Mouse (Mus musculus) thymus, adult 2 months (tissue): Measurements from ENCODE around the gene Cacfd1.

ENCODE experiments used
- CTCF ChIP-seq: fragments of 200-500 bp; IDR thresholded peaks from 2 replicates; pipeline ENCODE4 v1.5.1; 2012; ENCODE audit warnings: mild to moderate bottlenecking, control low read depth, low read length, moderate library complexity, borderline replicate concordance; ENCODE audit not compliant: control insufficient read depth, poor library complexity, insufficient read depth; ENCODE audit errors: extremely low read depth
- POLR2A ChIP-seq: fragments of 200-500 bp; IDR thresholded peaks from 2 replicates; pipeline ENCODE4 v1.6.1; 2012; ENCODE audit warnings: mild to moderate bottlenecking, low read length, control low read depth, moderate library complexity; ENCODE audit not compliant: control insufficient read depth, poor library complexity, insufficient read depth; ENCODE audit errors: extremely low read depth

DNA sequence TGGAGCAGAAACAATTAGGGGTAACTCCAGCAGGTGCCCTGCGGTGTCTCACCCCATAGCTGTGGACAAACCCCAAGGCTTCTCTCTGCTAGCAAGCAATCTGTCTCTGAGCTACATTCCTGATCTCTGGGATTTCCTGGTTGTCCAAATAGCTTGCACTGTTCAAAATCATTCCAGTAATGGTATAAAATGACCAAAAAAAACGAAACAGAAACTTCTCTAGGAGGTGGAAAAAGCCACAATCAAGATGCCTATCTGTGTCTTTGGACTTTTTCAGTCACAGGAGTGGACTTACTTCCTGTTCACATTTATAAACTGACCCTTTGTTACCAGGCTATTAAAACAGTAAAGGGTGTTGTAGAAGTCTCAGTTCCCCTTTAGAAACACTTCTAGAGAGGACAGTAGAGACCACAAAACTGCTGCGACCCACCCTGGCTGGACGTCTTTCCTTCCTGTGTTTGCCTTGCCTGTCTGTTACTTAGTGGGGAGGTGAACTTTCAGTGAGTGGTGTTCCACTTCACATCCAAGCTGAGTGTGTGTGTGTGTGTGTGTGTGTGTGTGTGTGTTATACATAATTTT lies 18.8 kb downstream of the Cacfd1 start:
- TF ChIP-seq CTCF: no peak
- no peak for TF ChIP-seq POLR2A
